Mouse (Mus musculus) right cerebral cortex, adult 2 months (tissue): ENCODE results near the gene Capn6.

ENCODE experiments used
- DNase-seq, 2 experiments: peaks; one replicate each; pipeline ENCODE4 v3.0.0; 2021 to 2022; ENCODE audit warnings: low spot score in 2 of 2

Gene Capn6

DNA sequence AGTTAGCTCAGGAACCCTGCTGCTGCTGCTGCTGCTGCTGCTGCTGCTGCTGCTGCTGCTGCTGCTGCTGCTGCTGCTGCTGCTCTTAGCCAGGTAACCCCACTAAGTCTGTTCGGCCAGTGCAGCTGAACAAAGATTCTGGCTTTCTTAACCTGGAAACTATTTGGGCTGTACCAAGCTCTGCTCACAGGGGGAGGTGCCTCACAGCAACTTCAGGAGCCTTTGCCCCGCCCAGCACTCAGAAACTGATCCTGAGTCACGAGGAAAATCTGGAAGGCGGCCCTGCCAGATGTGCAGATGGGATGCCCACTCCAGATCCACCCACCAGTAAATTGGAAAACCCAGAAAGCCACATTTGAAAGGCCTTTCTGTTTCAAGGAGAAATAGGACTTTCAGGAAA, at the start of gene Capn6:
Gene Capn6 (minus strand): TSS at position 203 of the 400 bp plus-strand sequence.
- DNase-seq = no peak

GRCm38 (mm10) chrX:143867129-143867664, 40.0 kb upstream of the Capn6 start:
- no peak for DNase-seq

DNA sequence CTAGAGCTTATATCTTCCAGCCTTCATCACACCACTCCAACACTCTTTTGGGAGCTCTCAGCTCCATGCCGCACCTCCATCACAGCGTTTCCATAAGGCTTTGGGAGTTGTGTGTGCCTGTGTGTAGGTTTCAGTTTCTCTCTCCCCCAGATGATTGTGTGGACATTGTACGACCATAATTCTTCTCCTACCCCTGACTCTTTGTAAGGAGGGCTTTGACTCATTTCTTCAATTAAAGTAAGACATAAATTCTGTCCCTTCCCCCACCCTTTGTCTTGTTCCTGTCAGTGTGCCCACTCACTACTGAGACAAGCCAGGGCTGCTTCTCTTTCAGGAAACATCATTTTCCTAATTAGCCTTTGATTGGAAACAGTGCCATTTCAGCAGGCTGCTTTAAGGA, 24.1 kb upstream of the Capn6 start:
- DNase-seq = no peak

GRCm38 (mm10) chrX:143849969-143850368, 22.8 kb upstream of the Capn6 start:
- no peak for DNase-seq

GRCm38 (mm10) chrX:143846637-143847036, 19.4 kb upstream of the Capn6 start:
- no peak for DNase-seq

GRCm38 (mm10) chrX:143826521-143826920, 693 bp downstream of the Capn6 start:
- DNase-seq = no peak

DNA sequence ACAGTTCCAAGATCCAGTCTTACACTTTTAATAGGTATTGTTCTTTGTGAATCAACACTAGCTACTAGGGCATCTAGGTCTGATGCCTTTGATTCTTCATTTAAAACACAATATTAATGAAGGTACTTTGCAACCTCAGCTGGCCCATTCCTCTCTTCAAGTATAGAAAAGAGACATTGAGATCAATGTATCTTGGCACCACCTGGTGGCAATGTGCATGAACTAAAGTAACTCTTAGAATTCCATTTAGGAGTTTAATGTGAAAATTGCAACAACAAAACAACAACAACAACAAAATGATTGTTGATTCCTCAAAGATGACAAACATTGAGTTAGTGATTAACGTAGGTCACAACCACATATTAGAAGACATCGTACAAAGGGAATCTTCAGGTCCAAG, 8.3 kb downstream of the Capn6 start:
- no peak for DNase-seq

DNA sequence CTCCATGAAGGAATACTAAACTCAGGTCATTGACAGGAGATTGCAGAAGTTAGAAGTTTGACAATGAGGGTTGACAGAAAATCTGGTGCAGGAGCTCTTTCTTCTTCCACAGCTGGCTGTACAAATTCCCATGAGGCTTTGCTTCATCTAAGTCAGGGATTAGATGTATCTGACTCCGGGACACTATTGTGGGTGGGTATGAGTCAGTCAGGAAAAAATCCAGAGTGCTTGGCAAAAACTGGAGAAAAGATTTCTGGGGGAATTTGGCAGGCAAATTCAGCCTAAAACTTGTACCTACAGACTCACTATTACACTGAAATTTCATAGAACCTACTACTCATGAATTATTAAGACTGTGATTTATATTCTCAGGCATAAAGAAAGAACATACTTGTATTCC, 11.3 kb downstream of the Capn6 start:
- no peak for DNase-seq

DNA sequence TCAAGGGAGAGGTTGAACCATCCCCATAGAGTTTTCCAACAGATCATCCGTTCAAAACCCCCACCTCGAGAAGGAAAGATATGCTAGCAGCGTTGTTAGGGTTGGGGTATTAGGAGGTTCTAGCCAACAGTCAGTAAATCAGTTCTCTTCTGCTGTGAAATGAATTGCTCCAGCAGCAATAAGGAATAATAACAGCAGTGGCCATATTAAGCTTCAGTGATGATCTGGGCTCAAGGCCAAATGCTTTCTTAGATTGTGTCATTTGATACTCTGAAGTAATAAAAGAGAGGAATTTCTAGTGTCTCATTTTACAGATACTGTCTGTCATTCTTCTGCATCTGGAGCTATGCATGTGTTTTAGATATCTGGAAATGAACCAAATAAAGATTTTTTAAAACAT, 64.7 kb downstream of the Capn6 start:
- no peak for DNase-seq
